Mouse (Mus musculus): Measurements from ENCODE around the gene Sh2d4b. TPM values are rescaled to one million over a fixed set of nuclear protein-coding genes. Genes with fewer than 3 reads are reported as not detected.

Gene Sh2d4b
- total RNA-seq, 2 experiments from 2014 or later: 10.6 to 11.9 TPM

DNA sequence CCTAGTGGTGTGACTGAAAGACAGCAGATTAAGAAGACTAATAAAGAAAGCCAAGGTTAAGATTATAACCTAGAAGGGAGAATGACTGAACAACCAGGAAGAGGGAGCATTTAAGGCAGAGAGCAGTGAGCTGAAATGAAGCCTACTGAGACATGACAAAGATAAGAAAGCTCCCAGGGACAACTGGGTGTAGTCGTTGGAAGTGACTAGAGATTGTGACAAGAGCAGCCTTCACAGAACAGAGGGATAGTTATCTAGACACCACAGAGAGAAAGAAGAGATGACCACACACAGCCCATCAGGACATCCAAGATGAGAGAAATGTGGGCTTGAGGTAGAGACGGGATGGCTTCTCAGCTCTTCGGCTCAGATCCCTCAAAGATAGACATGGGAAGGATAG is 29.4 kb downstream of the Sh2d4b start:
- no peak for DNase-seq
- intact Hi-C loops (cut with DNase I): no loop called here

- DNase-seq: no peak
- intact Hi-C loops (cut with DNase I): no loop called here
Measured at GRCm38 (mm10) chr14:40863022-40863421, 30.0 kb downstream of the Sh2d4b start.

- DNase-seq: no peak
- intact Hi-C loops (cut with DNase I): no loop called here
Measured at GRCm38 (mm10) chr14:40852978-40853377, 40.1 kb downstream of the Sh2d4b start.

GRCm38 (mm10) chr14:40837397-40837796 is 55.7 kb downstream of the Sh2d4b start:
- intact Hi-C loops (cut with DNase I): no loop called here
- no peak for DNase-seq

DNA sequence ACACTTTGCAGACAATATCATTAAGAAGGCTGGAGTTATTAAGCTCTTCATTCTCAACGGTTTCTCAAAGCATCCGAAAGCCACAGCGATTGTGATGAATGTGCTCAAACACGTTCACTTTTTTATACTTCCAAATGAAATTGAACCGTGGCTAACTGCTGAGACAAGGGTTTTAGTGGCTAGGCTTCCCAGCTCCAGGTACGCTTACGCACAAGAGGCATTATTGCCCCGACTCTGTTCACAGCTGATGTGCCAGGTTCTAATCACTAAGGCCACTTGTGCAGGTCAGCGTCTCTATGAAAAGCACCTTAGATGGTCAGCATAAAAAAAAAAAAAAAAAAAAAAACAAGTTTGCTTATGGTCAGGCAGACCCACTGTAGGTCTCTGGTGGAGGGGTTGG is 62.6 kb downstream of the Sh2d4b start:
- intact Hi-C loops (cut with DNase I): no loop called here
- no peak for DNase-seq

DNA sequence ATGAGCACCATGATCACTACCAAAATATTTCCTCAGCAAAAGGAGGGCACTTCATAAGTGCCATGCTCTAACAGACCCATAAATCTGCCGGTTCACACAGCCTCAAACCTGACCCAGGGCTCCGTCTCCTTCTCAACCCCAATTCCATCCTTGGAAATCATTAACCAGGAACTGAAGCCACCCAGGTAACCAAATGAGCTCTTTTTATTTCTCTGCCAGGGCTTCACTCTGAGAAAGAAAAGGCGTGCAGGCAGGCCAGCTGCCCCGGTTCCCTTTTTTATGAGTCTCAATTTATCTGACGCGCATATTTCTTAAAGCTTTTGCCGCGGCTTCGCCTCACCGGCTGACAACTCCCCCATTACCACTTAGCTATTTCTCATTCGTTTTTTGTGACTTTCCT is 63.0 kb downstream of the Sh2d4b start:
- intact Hi-C loops (cut with DNase I): no loop called here
- DNase-seq: no peak

GRCm38 (mm10) chr14:40818051-40818450 is 75.0 kb downstream of the Sh2d4b start:
- intact Hi-C loops (cut with DNase I): no loop called here
- peak; percentile 47 for DNase-seq

DNA sequence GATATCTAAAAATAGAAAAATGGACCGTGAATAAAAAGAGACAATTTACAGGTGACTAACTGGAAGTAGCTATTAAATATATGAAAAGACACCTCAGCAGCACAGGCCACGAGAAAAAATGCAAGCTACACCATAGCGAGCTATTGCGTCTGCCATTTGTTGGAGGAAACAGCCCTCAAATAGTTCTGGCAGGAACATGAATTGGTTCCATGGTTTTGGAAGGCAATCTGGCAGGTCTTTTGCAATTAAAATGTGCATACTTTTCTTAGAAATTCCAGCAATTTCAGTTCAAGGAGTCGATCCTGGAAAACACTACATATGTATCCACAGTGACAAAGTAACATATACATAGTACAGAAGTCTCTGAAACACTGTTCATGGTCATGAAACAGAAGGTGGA is 76.4 kb downstream of the Sh2d4b start:
- intact Hi-C loops (cut with DNase I): no loop called here
- no peak for DNase-seq

- intact Hi-C loops (cut with DNase I): no loop called here
- peak; percentile 46 for DNase-seq
Measured at GRCm38 (mm10) chr14:40791606-40792005, 101.5 kb downstream of the Sh2d4b start.

DNA sequence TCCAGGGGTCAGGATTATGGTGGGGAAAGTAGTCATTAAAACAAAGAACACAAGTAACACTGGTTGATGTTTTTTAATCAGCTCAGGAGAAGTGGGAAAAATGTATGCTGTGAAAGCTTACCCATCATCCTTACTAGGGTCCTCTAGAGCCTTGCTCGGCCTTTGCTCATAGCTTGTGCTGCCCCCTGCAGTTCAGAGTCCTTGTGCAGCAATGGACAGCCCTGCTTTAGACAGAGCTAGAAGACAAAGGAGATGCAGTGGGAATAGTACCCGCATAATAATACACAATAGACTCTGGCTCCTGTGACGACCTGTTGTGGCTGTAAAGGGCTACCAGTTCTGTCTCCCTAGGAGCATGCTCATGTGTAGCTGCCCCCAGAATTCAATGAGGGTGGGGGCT is 104.0 kb downstream of the Sh2d4b start:
- DNase-seq: peak; percentile 62

DNA sequence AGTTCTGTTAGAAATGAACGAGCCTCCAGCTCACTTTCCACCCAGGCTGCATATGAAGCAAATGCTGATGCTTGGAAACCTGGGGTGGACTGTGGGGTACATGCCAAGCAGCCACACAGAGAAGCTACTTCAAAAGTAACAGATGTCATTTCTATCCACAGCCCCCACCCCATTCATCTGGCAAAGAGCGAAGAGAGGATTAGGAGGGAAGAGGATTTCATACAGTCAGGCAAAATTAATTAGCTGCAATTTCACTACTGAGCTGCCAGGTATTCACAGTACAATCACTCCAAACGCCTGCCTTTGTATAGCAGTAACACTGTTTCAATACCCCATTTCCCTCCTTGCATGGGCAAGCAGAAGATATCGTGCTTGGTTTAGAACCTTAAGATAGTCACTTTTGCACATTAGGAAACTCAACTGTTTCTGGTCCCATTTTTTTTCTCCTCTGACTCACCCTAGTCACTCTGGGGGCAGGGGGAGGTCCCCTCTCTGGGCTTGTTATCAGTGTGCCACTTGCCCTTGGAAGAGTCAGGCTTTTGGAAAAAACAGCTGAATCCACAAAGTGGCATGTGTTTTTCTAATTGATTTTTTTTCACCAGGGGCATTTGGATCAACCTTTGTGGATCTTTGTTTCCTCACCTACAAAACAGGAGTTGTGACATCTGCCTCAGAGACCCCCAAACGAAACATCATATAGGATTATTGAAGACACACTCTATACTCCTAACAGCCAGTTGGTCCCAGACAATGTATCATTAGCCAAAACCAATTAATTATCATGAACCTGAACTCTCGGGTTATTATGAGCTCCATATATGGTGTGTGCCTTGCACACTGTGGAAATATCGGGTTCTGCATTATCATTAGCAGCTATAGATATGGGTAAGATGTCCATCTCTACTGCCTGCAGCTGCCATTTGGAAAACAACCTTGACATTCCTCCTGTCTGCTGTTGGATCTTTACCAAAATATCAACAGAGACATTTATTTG is 123.7 kb downstream of the Sh2d4b start:
- DNase-seq: peak; percentile 72
- intact Hi-C loops (cut with DNase I): no loop called here

More for the DNA sequence above, 104.0 kb downstream of the Sh2d4b start:
- intact Hi-C loops (cut with DNase I): no loop called here

Other genes with a start within 250 kb of the Sh2d4b start
- 10 to 100 TPM; 81.9 to 86.2 TPM for gene Tspan14, start 73.5 kb upstream of the Sh2d4b start, total RNA-seq (2021)
- gene Fam213a, start 120.5 kb upstream of the Sh2d4b start, total RNA-seq (2021): 100 to 1,000 TPM in 1 of 2 experiments, 10 to 100 TPM in 1; 88.0 to 105 TPM
- 1 to 10 TPM in 1 of 2 experiments, under 1 TPM in 1; 0.60 to 1.1 TPM for gene Dydc2, start 175.9 kb upstream of the Sh2d4b start, total RNA-seq (2021)
- not detected for gene Dydc1, start 179.6 kb upstream of the Sh2d4b start, total RNA-seq (2021)
- not detected for gene Mat1a, start 211.8 kb upstream of the Sh2d4b start, total RNA-seq (2021)
- gene Sftpa1, start 238.5 kb upstream of the Sh2d4b start, total RNA-seq (2021): not detected

Measured in left cerebral cortex, postnatal 4 days (tissue).